Mouse (Mus musculus): ENCODE measurements around the gene Gm10322. TPM values are rescaled to one million over a fixed set of nuclear protein-coding genes. Genes with fewer than 3 reads are reported as not detected.

The Gm10322 gene
- polyA plus RNA-seq, 1 experiment: not detected

- 88% methylated on average over 13 of the region's 13 CpGs for WGBS
- TF ChIP-seq POLR2A (IDR thresholded peaks at IDR 0.05; ENCODE audit: insufficient read depth, low read depth, low read length) (no peak), CTCF (IDR thresholded peaks at IDR 0.05; ENCODE audit: insufficient read depth, low read depth, low read length) (no peak)
- H3K27ac ChIP-seq (ENCODE audit: insufficient read depth, low read depth, low read length): no peak overlapping the region
- H3K4me1 ChIP-seq (ENCODE audit: control insufficient read depth, insufficient read depth, low read length): no peaks in the 10 kb centered on the region
- H3K4me3 ChIP-seq (ENCODE audit: insufficient read depth, low read depth, low read length): no peak overlapping the region
Measured at GRCm38 (mm10) chr10:59656799-59657198, 40.9 kb downstream of the Gm10322 start.

- Histone ChIP-seq H3K4me3 (ENCODE audit: insufficient read depth, low read depth, low read length) (no peak overlapping the region), H3K27ac (ENCODE audit: insufficient read depth, low read depth, low read length) (no peak overlapping the region), H3K4me1 (ENCODE audit: control insufficient read depth, insufficient read depth, low read length) (peaks cover 4% of the 10 kb centered on the region)
- 83% methylated on average over 2 of the region's 2 CpGs for WGBS
- TF ChIP-seq CTCF (IDR thresholded peaks at IDR 0.05; ENCODE audit: insufficient read depth, low read depth, low read length) (no peak), POLR2A (IDR thresholded peaks at IDR 0.05; ENCODE audit: insufficient read depth, low read depth, low read length) (no peak)
Measured at GRCm38 (mm10) chr10:59664765-59665164, 48.9 kb downstream of the Gm10322 start.

GRCm38 (mm10) chr10:59665503-59666291 lies 49.8 kb downstream of the Gm10322 start:
- Histone ChIP-seq H3K27ac (ENCODE audit: insufficient read depth, low read depth, low read length) (no peak overlapping the region), H3K4me1 (ENCODE audit: control insufficient read depth, insufficient read depth, low read length) (peaks cover 4% of the 10 kb centered on the region), H3K4me3 (ENCODE audit: insufficient read depth, low read depth, low read length) (no peak overlapping the region)
- TF ChIP-seq CTCF (IDR thresholded peaks at IDR 0.05; ENCODE audit: insufficient read depth, low read depth, low read length): no peak
- TF ChIP-seq POLR2A (IDR thresholded peaks at IDR 0.05; ENCODE audit: insufficient read depth, low read depth, low read length): no peak
- 84% methylated on average over 13 of the region's 13 CpGs for WGBS

Other genes with a start within 250 kb of the Gm10322 start
- gene Gm10273, start 220.4 kb upstream of the Gm10322 start, polyA plus RNA-seq (2012; ENCODE audit: insufficient read depth, insufficient read length, low replicate concordance, missing spikeins): not detected in 2 replicates
- not detected in 2 replicates for gene Pla2g12b, start 212.4 kb upstream of the Gm10322 start, polyA plus RNA-seq (2012; ENCODE audit: insufficient read depth, insufficient read length, low replicate concordance, missing spikeins)
- not detected in 2 replicates for gene Oit3, start 174.3 kb upstream of the Gm10322 start, polyA plus RNA-seq (2012; ENCODE audit: insufficient read depth, insufficient read length, low replicate concordance, missing spikeins)
- gene Mcu, start 629 bp downstream of the Gm10322 start, polyA plus RNA-seq (2012; ENCODE audit: insufficient read depth, insufficient read length, low replicate concordance, missing spikeins): not detected in 2 replicates
- gene Micu1, start 86.4 kb downstream of the Gm10322 start, polyA plus RNA-seq (2012; ENCODE audit: insufficient read depth, insufficient read length, low replicate concordance, missing spikeins): not detected in 2 replicates

All from olfactory bulb, adult 2 months (tissue).